Mouse (Mus musculus): ENCODE data around the gene Dnaja4.

The Dnaja4 gene

DNA sequence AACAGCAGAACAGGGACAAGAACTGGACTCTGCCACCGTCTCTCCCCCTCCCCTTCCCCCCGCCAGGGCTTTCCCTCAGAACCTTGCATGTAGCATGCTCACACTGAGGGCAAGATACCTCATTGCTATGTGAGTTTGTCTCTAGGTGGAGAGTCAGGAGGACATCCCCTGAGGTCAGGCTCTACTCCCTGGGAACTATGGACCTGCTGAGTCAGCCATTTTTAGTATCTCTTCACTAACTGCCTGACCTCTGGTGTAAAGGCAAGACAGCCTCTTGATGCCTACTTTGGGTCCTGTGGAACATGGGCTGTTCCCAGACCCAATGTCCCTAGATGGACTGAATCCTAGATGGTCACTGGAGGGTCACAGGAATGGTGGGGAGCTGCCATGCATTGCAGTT lies 53.0 kb downstream of the Dnaja4 start:
- no peak for DNase-seq (ENCODE audit: low spot score in 2 of 2)

DNA sequence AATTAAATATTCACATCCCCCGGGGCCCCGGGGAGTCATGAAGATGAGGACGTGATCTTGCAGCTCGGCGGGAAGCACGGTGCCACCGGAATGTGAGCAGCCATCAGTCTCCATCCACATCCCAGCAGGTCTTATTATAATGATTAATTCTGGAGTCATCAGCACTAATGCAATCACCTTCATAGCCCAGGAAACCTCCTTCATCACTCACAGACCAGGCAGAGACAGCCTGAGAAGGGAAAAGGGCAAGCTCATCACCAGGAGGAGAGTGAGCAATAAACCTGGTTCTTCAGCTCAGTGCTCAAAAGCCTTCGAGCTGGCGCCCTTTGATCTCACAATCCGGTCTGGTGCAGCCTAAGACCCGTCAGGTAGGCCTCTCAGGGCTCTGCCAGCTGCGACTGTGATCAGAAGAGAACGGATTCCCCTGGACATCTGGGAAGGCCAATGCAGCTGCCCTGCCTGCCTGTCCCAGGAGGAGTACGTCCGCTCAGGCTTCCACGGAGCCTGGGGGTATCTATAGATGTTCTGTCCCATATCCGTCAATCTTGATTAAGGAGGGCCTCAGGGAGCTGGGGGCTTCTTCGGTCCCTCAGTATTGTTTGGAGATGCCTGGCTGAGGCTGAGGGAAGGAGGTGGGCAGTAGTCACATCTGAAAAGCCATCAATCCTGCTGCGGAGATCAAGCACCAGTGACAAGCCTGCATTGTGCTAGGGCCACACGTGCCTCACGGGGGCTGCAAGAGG lies 53.7 kb downstream of the Dnaja4 start:
- DNase-seq (ENCODE audit: low spot score in 2 of 2), result no peak

DNA sequence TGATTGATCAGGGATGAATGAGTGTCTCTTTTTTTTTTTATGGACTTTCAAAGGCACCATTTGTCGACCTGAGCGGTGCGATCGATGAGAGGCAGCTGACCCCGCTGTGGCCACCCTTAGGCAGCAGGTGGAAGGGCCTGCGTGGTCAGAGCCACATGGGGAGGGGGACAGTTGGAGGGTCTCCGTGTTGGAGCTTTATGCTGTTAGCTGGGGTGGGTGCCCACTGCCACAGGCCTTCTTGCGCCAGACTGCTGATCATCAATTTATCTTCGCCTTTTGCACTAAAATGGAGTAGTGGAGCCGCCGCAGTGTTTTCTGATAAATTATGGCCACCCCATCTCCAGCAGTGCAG lies 54.2 kb downstream of the Dnaja4 start:
- DNase-seq (ENCODE audit: low spot score in 2 of 2), result no peak

DNA sequence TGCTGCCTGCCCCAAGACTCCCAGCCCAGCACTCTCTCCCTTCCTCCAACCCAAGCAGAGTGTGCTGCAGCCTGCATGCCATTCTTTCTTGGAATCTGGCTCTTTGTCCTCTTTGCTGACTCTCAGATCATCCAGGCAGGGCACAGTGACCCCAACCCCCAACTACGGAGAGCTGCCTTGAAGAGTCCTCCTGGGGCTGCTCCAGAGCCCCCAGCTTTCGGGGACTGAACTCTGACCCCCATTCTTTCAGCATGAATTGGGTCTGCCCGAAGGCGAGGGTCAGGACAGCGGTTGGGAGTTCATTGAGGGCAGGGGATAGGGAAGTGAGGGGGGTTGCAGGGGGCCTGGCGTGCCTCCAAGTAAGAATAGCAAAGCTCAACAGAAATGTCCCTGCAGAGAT lies 60.9 kb downstream of the Dnaja4 start:
- DNase-seq (ENCODE audit: low spot score in 2 of 2), result no peak

DNA sequence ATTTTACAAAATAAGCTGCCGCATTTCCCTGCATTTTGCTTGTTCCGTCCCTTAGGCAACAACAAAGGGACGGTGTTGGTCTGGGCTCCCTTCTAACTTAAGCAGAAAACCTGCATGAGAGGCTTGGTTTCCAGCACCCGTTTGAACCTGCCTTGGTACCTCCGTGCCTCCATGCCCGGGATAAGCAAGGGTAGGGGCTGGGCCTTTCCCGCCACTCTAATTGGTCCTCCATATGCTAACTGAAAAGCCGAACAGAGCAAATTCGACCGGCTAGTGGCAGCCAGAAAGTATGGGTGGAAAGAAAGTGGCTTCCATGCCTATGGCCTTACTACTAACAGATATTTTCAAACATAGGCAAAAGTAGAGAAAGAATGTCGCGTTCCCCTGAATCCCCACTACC lies 65.4 kb downstream of the Dnaja4 start:
- DNase-seq (ENCODE audit: low spot score in 2 of 2), result no peak

DNA sequence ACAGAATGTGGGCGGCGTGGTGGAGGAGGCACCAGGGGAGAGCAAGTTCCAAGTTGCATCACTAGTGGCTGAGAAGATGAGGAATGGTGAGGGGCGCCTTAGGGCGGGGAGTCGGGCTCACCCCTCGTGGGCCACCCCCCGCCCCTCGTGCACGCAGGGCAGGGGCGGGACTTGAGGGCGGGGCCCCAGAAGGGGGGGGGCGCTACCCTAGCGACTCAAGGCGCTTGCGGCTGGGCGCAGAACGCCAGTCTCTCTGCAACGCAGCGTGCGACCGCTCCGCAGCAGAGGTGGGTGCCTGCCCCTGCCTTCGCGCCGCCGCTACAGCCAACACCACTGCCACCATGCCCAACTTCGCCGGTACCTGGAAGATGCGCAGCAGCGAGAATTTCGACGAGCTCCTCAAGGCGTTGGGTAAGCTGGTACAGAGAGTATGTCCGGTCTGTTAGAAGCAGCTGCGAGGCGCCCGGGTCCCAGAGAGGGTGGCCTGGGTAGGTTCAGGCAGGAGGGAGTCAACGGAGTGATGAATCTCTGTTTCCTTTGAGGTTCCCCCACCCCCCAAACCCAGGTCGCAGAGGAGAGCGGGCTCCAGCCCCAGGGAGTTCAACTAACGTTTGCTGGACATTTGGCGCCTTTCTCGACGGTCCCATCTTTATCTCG lies 66.0 kb downstream of the Dnaja4 start, which contains the start of gene Crabp1:
Crabp1 (plus strand) TSS at position 188 of the 657 bp plus-strand sequence.
- no peak for DNase-seq (ENCODE audit: low spot score in 2 of 2)

DNA sequence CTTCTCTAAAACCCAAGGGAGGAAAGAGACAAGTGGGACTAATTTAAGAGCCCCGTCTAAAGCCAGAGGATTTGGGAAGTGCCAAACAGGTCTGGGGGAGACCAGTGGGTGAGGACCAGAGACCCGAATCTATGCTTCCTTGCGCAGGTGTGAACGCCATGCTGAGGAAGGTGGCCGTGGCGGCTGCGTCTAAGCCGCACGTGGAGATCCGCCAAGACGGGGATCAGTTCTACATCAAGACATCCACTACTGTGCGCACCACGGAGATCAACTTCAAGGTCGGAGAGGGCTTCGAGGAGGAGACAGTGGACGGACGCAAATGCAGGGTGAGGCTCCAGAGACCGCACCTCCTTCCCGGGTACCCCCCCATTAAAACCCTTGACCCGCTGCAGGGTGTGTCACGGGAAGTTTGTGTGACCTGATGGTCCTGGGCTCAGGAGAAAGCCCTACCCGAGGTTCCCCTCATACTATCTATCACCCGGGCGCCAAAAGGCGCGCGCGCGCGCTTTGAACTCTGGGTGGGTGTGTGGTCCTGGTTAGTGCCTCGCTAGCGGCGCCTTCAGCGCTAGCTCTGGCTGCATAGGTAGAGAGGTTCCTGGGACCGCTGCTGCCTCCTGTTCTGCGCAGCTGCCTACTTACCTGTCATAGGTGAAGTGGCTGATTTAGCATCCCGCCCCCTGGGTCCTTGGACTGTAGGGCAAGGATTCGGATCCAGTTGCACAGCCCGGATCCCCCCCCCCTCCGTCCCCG lies 66.8 kb downstream of the Dnaja4 start:
- DNase-seq (ENCODE audit: low spot score in 2 of 2), result no peak
